Mouse (Mus musculus): ENCODE results near the gene Pdrg1. TPM values are rescaled to one million over a fixed set of nuclear protein-coding genes. Genes with fewer than 3 reads are reported as not detected.

Pdrg1 gene
- polyA plus RNA-seq (2015; fragmentation: Nextera tagmentation; extraction: Ambion mirVana) = 234 and 236 TPM in 2 replicates

DNA sequence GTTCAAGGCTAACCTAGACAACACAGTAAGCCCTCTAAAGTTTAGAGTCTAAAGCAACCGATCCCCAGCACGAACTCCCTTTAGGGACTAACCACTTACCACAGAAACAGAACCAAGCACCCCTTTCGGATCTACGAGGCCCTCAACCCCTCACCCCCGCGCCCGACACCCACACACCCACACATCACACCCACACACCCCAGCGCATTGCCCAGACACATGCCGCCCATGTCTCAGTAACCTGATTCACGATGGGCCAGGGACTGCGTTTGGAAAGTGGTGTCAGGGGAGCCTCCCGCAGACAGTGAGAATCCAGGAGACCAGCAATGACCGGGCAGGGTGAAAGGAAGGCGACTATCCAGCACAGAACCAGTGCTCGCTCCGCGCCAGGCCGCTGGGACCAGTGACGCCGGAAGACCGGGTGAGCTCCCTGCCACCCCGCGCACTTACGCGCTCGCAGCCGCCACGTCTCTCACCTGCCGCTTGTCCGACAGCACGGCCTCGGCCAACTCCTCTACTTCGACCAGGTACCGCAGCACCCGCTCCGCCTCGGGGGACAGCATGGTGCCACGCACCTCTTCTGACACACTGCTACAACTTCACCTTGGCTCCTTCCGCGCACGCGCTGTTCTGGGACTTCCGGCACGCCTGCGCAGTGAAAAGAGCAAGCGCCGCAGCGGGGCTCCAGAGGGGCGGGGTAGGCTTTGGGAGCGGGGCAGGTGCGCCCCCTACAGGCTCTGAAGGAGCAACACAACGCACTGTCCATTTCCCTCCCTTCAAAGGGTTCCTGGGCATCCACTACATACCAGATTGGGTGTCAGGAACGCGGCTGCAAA lies at the start of gene Pdrg1:
TSS of gene Pdrg1 (minus strand) at position 670 of the 836 bp plus-strand sequence.
- peak; percentile 95 for ATAC-seq (replicated peaks)
- Histone ChIP-seq H3K4me3 (peak within 1 kb of the TSS; percentile 83), H3K9me3 (no peaks in the 10 kb centered on the region), H3K36me3 (replicated peaks) (peaks cover 13% of the 10 kb centered on the region; the same call in 1 of the 2 replicates), H3K27ac (peak within 1 kb of the TSS; percentile 22), H3K4me1 (peaks cover 10% of the 10 kb centered on the region), H3K27me3 (replicated peaks) (0 out of 2 replicates have a peak, but pooled peaks cover 5% of the 10 kb centered on the region), H3K9ac (peak within 1 kb of the TSS; percentile 76), H3K4me2 (peak within 1 kb of the TSS; percentile 65)
- WGBS = 1% methylated on average over 54 of the region's 54 CpGs

DNA sequence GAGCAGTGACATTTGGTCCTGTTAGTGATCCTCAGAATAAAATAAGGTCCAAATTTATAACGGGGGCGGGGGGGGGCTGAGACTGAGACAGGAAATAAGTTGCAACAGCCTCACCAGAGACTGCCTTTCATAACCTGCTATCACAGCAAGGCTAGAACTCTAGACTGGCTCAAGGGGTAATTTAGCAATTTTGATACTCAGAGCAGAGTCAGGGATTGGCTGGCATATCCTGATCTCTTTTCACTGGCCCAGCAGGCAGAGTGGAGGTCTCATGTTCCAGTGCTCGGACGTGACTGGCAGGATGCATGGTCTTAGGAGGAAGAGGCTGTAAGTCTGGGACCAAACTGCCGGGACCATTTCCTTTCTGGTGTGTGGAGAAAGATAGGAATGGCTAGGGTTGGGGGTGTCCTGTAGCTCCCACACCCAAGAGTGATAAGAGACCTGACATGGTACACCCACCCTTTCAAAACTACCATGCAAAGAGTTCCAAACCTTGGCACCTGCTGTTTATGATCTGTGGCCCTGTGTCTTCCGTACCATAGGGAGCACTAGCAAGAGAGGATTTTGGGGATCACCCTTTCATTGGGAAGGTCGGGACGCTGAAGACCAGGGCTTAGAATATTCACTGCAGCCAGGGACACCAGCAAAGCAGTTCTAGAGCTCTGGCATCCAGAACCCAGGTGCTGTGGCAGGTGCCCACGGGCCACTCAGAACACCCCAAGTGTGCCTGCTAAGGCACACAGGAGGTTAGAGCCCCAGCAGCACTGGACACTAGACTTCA lies 49.2 kb upstream of the Pdrg1 start:
- ATAC-seq (replicated peaks) = no peak

DNA sequence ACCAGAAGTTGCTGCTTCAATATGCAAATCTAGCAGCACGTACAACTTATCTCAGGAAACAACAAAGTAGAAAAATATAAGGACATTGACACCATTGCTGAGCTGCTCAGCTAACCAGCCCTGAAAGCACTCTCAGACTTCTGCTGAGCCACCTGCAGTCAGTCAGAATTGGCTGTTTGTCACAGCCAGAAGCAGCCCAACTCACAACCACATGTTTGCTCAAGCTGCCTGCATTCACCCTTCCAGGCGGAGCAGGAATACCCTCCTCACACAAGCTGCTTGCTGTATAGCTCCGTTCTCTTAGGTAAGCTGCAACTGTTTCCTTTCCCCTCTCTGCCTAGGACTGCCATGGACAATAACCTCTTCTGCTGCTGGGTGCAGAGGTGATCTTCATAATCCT lies 48.2 kb upstream of the Pdrg1 start:
- WGBS = 48% methylated on average over 3 of the region's 3 CpGs
- H3K36me3 ChIP-seq (replicated peaks) = no peaks in the 10 kb centered on the region
- no peak for ATAC-seq (replicated peaks)
- H3K9ac ChIP-seq = no peak overlapping the region
- no peaks in the 10 kb centered on the region; the same call in 1 of the 2 replicates for H3K4me1 ChIP-seq
- H3K4me3 ChIP-seq = no peak overlapping the region
- no peaks in the 10 kb centered on the region for H3K27me3 ChIP-seq (replicated peaks)
- H3K4me2 ChIP-seq = no peak overlapping the region
- peak overlapping the region; percentile 8; the same call in 1 of the 2 replicates for H3K27ac ChIP-seq
- no peaks in the 10 kb centered on the region for H3K9me3 ChIP-seq

More for the DNA sequence above, 49.2 kb upstream of the Pdrg1 start:
- Histone ChIP-seq H3K9ac (no peak overlapping the region), H3K4me1 (no peaks in the 10 kb centered on the region; the same call in 1 of the 2 replicates), H3K36me3 (replicated peaks) (no peaks in the 10 kb centered on the region), H3K4me3 (no peak overlapping the region), H3K4me2 (no peak overlapping the region), H3K27ac (no peak overlapping the region), H3K9me3 (no peaks in the 10 kb centered on the region), H3K27me3 (replicated peaks) (peaks cover 2% of the 10 kb centered on the region; the same call in 1 of the 2 replicates)
- 70% methylated on average over 9 of the region's 9 CpGs for WGBS

DNA sequence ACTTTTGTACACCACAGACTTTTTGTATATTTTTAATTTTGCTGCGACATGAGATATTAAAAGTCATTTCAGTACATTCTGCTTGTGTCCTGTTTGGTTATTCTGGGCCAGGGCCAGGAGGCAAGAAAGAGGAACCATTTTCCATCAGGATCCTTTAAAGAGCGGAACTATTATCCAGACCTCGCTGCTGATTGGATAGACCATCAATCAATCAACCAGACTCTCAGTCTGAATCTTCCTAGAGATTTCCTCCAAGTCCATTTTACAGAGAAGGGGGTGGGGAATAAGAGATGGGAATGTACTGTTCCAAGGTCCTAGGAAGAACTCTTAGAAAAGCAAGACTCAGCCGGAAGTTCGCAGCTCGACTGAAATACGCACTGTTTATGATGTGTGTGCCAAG lies 45.0 kb upstream of the Pdrg1 start:
- no peaks in the 10 kb centered on the region for H3K27me3 ChIP-seq (replicated peaks)
- peaks cover under 1% of the 10 kb centered on the region; the same call in 1 of the 2 replicates for H3K36me3 ChIP-seq (replicated peaks)
- H3K4me3 ChIP-seq = no peak overlapping the region
- H3K4me1 ChIP-seq = no peaks in the 10 kb centered on the region; the same call in 1 of the 2 replicates
- H3K9ac ChIP-seq = no peak overlapping the region
- H3K9me3 ChIP-seq = no peaks in the 10 kb centered on the region
- no peak overlapping the region for H3K4me2 ChIP-seq
- H3K27ac ChIP-seq = no peak overlapping the region
- no peak for ATAC-seq (replicated peaks)
- WGBS = 90% methylated on average over 7 of the region's 7 CpGs

DNA sequence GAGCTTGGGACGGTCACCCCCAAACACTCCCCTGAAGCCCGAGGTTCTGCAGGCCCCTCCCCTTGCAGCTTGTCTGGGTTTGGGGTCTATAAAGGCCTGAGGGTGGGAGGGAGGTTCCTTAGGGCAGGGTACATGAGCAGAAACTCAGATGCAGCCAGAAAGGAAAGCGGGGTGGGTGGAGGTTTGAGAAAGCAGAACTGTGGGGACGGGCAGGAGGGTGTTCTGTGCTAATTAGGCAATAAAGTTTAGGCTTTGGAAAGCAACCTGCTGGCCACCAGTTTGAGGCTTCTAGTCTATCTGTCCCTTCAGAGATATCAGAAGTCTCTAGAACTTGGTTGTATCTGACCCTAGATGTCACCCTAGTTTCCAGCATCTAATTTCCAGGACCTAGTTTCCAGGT lies 43.1 kb upstream of the Pdrg1 start:
- no peak overlapping the region for H3K9ac ChIP-seq
- no peaks in the 10 kb centered on the region; the same call in 1 of the 2 replicates for H3K4me1 ChIP-seq
- H3K27me3 ChIP-seq (replicated peaks) = no peaks in the 10 kb centered on the region
- peaks cover 13% of the 10 kb centered on the region for H3K36me3 ChIP-seq (replicated peaks)
- WGBS = 64% methylated on average over 4 of the region's 4 CpGs
- H3K27ac ChIP-seq = no peak overlapping the region
- no peak overlapping the region for H3K4me2 ChIP-seq
- ATAC-seq (replicated peaks) = no peak
- no peak overlapping the region for H3K4me3 ChIP-seq
- no peaks in the 10 kb centered on the region for H3K9me3 ChIP-seq

DNA sequence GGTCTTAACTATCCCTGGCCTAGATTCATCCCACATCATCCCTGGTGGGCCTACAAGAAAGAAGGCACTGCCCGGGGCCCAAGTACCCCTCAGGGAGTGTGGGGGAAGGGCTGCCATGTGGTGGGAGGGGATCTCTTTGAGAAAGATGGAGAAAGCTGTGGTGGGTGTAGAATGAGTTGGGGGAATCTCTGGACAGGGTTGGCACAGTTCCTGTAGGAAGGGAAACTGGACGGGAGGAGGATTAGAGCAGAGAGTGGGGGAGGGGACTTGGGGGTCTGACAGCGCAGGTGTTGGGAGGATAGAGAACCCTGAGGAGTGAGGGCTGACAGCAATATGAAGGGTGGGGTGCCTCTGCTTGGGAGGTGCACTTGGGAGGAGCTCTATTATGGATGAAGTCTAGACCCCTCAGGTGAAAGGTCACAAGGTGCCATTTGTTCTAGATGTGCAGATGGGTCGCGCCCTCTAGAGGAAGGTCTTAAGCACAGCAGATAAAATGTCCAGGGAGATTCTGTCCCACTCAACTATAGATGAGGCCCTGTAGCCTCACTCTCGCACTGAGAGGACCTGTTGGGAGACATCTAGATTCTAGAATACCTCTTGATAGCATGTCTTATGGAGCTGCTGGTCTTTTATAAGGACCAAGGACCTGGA lies 40.2 kb upstream of the Pdrg1 start:
- Histone ChIP-seq H3K27me3 (replicated peaks) (0 out of 2 replicates have a peak, but pooled peaks cover 6% of the 10 kb centered on the region), H3K9ac (no peak overlapping the region), H3K4me3 (no peak overlapping the region), H3K4me2 (no peak overlapping the region), H3K36me3 (replicated peaks) (peaks cover 13% of the 10 kb centered on the region), H3K4me1 (peaks cover 3% of the 10 kb centered on the region; the same call in 1 of the 2 replicates), H3K27ac (no peak overlapping the region), H3K9me3 (no peaks in the 10 kb centered on the region)
- WGBS = 57% methylated on average over 6 of the region's 6 CpGs
- ATAC-seq (replicated peaks) = no peak

DNA sequence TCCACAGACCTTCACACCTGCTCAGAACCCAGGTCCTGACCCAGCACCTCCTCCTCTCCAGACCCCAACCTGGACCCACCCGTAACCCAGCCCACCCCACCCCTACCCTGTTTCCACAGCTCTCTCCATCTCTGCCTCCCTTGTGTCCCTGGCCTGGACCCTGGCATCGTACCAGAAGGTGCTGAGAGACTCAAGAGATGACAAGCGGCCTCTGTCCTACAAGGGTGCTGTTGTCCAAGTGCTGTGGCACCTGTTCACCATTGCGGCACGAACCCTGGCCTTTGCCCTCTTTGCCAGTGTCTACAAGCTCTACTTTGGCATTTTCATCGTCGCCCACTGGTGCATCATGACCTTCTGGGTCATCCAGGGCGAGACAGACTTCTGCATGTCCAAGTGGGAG lies 38.7 kb upstream of the Pdrg1 start:
- no peaks in the 10 kb centered on the region for H3K9me3 ChIP-seq
- H3K36me3 ChIP-seq (replicated peaks) = peaks cover 13% of the 10 kb centered on the region
- no peak overlapping the region for H3K4me2 ChIP-seq
- WGBS = 87% methylated on average over 8 of the region's 8 CpGs
- H3K9ac ChIP-seq = no peak overlapping the region
- no peak overlapping the region for H3K27ac ChIP-seq
- H3K27me3 ChIP-seq (replicated peaks) = 0 out of 2 replicates have a peak, but pooled peaks cover 6% of the 10 kb centered on the region
- H3K4me1 ChIP-seq = peaks cover 13% of the 10 kb centered on the region
- no peak overlapping the region for H3K4me3 ChIP-seq
- ATAC-seq (replicated peaks) = no peak

DNA sequence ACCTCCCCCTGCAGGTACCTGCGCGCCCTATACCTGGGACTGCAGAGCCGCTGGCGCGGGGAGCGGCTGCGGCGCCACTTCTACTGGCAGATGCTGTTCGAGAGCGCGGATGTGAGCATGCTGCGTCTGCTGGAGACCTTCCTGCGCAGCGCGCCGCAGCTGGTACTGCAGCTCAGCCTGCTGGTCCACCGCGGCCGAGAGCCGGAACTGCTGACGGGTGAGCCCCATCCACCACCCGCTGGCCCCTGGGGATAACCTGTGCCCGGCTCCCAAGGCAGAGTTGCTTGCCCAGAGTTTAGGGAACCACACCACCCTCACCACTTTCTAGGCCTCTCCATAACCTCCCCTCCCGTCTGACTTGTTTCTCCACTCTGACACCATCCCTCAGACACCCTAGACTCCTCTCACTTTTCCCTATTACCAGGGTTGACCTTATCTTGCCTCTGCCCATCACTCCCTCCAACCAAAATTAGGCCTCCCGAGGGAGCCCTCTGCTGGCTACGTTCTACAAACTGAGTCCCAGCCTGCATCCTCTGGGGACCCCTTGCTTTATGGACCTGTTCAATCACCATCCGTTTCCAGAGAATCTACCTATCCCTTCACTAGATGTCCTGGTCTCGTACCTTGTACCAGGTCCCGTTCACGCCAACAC lies 37.6 kb upstream of the Pdrg1 start:
- Histone ChIP-seq H3K27ac (no peak overlapping the region), H3K4me3 (no peak overlapping the region), H3K4me1 (peaks cover 17% of the 10 kb centered on the region), H3K9me3 (no peaks in the 10 kb centered on the region), H3K4me2 (no peak overlapping the region), H3K36me3 (replicated peaks) (peaks cover 13% of the 10 kb centered on the region), H3K9ac (no peak overlapping the region), H3K27me3 (replicated peaks) (0 out of 2 replicates have a peak, but pooled peaks cover 6% of the 10 kb centered on the region)
- WGBS = 11% methylated on average over 30 of the region's 30 CpGs
- no peak for ATAC-seq (replicated peaks)

DNA sequence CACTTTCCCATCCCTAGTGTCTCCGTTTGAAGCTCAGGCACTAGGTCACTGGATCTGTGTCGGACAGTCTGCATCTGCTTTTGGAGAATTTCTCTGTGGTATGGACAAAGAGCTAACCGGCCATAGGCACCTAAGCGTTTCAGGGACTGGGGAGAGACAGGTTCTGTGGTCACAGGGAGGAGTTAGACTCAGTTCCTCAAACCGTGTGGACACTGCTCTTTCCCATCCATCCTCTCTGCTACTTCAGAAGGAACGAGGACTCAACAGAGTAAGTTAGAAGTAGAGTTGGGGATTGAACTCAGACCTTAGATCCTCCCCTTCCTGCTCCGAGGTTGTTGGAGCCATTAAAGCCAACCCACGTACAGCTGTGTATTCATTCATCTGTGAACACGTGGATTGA lies 36.3 kb upstream of the Pdrg1 start:
- H3K4me1 ChIP-seq = peaks cover 17% of the 10 kb centered on the region
- ATAC-seq (replicated peaks) = no peak

DNA sequence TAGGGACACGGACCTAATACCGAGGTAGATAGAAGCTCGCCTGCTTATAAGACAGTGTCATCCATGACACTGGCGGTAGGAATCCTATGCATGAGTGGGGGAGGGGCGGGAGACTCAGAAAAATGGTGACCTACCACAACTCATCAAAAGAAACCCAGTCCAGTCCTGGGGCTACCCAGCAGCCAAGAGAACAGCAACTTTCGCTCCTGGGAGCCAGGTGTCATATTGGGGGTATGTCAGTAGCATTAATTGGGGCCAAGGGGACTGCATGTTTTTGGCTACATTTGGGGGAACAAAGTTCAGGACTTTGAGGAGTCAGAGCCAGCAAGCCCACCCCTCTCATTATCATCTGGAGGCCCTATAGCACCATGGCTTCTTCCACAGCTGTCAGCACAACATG lies 35.9 kb upstream of the Pdrg1 start:
- 89% methylated on average over 6 of the region's 6 CpGs for WGBS

More for the DNA sequence above, 36.3 kb upstream of the Pdrg1 start:
- Histone ChIP-seq H3K36me3 (replicated peaks) (peaks cover 13% of the 10 kb centered on the region), H3K27me3 (replicated peaks) (0 out of 2 replicates have a peak, but pooled peaks cover 6% of the 10 kb centered on the region), H3K4me2 (no peak overlapping the region), H3K9ac (no peak overlapping the region), H3K4me3 (no peak overlapping the region), H3K27ac (no peak overlapping the region), H3K9me3 (no peaks in the 10 kb centered on the region)
- WGBS = 80% methylated on average over 9 of the region's 9 CpGs

DNA sequence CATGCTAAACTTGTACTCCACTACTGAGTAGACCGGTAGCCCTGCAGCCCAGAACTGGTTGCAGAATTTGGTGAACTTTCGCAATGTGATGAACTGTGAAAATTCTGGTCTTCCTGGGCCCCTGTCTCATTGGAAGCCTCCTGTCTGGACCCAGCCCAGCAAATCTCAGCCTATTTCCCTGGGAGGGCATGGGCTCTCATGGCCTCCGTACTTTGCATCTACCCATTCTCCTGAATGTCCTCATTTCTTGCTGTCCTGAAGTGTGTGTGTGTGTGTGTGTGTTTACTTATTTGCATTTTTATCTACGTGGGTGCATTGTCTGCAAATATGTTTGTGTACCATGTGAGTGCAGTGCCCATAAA lies 34.8 kb upstream of the Pdrg1 start:
- H3K27ac ChIP-seq = peak overlapping the region; percentile 71; the same call in 1 of the 2 replicates

More for the DNA sequence above, 35.9 kb upstream of the Pdrg1 start:
- H3K4me3 ChIP-seq = no peak overlapping the region
- H3K4me1 ChIP-seq = peaks cover 18% of the 10 kb centered on the region
- no peaks in the 10 kb centered on the region for H3K9me3 ChIP-seq
- H3K9ac ChIP-seq = no peak overlapping the region
- peaks cover 13% of the 10 kb centered on the region for H3K36me3 ChIP-seq (replicated peaks)
- no peak overlapping the region for H3K27ac ChIP-seq
- no peak for ATAC-seq (replicated peaks)
- H3K27me3 ChIP-seq (replicated peaks) = 0 out of 2 replicates have a peak, but pooled peaks cover 6% of the 10 kb centered on the region
- no peak overlapping the region for H3K4me2 ChIP-seq

More for the DNA sequence above, 34.8 kb upstream of the Pdrg1 start:
- ATAC-seq (replicated peaks) = no peak
- Histone ChIP-seq H3K9me3 (no peaks in the 10 kb centered on the region), H3K4me1 (peaks cover 24% of the 10 kb centered on the region), H3K4me3 (no peak overlapping the region), H3K27me3 (replicated peaks) (0 out of 2 replicates have a peak, but pooled peaks cover 6% of the 10 kb centered on the region), H3K4me2 (no peak overlapping the region), H3K9ac (no peak overlapping the region), H3K36me3 (replicated peaks) (peaks cover 10% of the 10 kb centered on the region)
- WGBS = 84% methylated on average over 4 of the region's 4 CpGs
